Mouse (Mus musculus) left cerebral cortex, adult 11 months (tissue): ENCODE results near the gene Gabbr2.
A peak's percentile ranks its signal among the peaks of the same experiment; 100 is the strongest.

ENCODE experiments used
- DNase-seq: peaks from one replicate; pipeline ENCODE4 v3.0.0; 2022; ENCODE audit warnings: low spot score

Gabbr2 gene

GRCm38 (mm10) chr4:46821709-46822108 lies 170.0 kb downstream of the Gabbr2 start:
- no peak for DNase-seq

- DNase-seq: no peak
These were observed 176.7 kb downstream of the Gabbr2 start for GRCm38 (mm10) chr4:46814954-46815353.

GRCm38 (mm10) chr4:46814236-46814635 lies 177.4 kb downstream of the Gabbr2 start:
- DNase-seq: no peak

GRCm38 (mm10) chr4:46811165-46811564 lies 180.5 kb downstream of the Gabbr2 start:
- no peak for DNase-seq

- DNase-seq: no peak
These were observed 184.8 kb downstream of the Gabbr2 start for GRCm38 (mm10) chr4:46806876-46807275.

GRCm38 (mm10) chr4:46805910-46806309 lies 185.8 kb downstream of the Gabbr2 start:
- DNase-seq: peak; percentile 70

- DNase-seq: no peak
These were observed 189.3 kb downstream of the Gabbr2 start for GRCm38 (mm10) chr4:46802386-46802785.

GRCm38 (mm10) chr4:46799904-46800303 lies 191.8 kb downstream of the Gabbr2 start:
- DNase-seq: no peak

GRCm38 (mm10) chr4:46795707-46796106 lies 196.0 kb downstream of the Gabbr2 start:
- no peak for DNase-seq

- peak; percentile 73 for DNase-seq
These were observed 197.1 kb downstream of the Gabbr2 start for GRCm38 (mm10) chr4:46794583-46794982.

GRCm38 (mm10) chr4:46792280-46793026 lies 199.2 kb downstream of the Gabbr2 start:
- no peak for DNase-seq

GRCm38 (mm10) chr4:46791268-46791951 lies 200.3 kb downstream of the Gabbr2 start:
- no peak for DNase-seq

- DNase-seq: no peak
These were observed 200.9 kb downstream of the Gabbr2 start for GRCm38 (mm10) chr4:46790609-46791267.

GRCm38 (mm10) chr4:46784430-46785049 lies 207.1 kb downstream of the Gabbr2 start:
- no peak for DNase-seq

- DNase-seq: no peak
These were observed 210.6 kb downstream of the Gabbr2 start for GRCm38 (mm10) chr4:46781109-46781508.

GRCm38 (mm10) chr4:46775959-46776358 lies 215.7 kb downstream of the Gabbr2 start:
- DNase-seq: no peak

- DNase-seq: no peak
These were observed 217.0 kb downstream of the Gabbr2 start for GRCm38 (mm10) chr4:46774652-46775051.

GRCm38 (mm10) chr4:46773243-46773642 lies 218.4 kb downstream of the Gabbr2 start:
- DNase-seq: no peak

GRCm38 (mm10) chr4:46772591-46772990 lies 219.1 kb downstream of the Gabbr2 start:
- DNase-seq: no peak

- no peak for DNase-seq
These were observed 220.6 kb downstream of the Gabbr2 start for GRCm38 (mm10) chr4:46771116-46771515.

GRCm38 (mm10) chr4:46770635-46771034 lies 221.0 kb downstream of the Gabbr2 start:
- no peak for DNase-seq

GRCm38 (mm10) chr4:46770090-46770489 lies 221.6 kb downstream of the Gabbr2 start:
- no peak for DNase-seq

- no peak for DNase-seq
These were observed 225.3 kb downstream of the Gabbr2 start for GRCm38 (mm10) chr4:46766326-46766725.
